Mouse (Mus musculus): ENCODE results near the gene Nexmif. TPM values are rescaled to one million over a fixed set of nuclear protein-coding genes. Genes with fewer than 3 reads are reported as not detected.

The Nexmif gene
- polyA plus RNA-seq (2017; shearing (Covaris generic)): not detected

GRCm38 (mm10) chrX:104200736-104201591 is at the start of gene Nexmif:
Gene Nexmif (minus strand): TSS chrX:104201185.

Other genes starting within 250 kb of the Nexmif start
- 54.0 TPM for gene Rlim, start 219.9 kb downstream of the Nexmif start, polyA plus RNA-seq (2017; shearing (Covaris generic))
- 13.1 TPM for gene Abcb7, start 212.7 kb upstream of the Nexmif start, polyA plus RNA-seq (2017; shearing (Covaris generic))

Measured in naive thymus-derived CD4-positive, alpha-beta T cell, adult 5 months (primary cell).